Mouse (Mus musculus): ENCODE measurements around the gene Cit. TPM values are rescaled to one million over a fixed set of nuclear protein-coding genes. Genes with fewer than 3 reads are reported as not detected.

Gene Cit
- polyA plus RNA-seq, 1 experiment from 2014 or later: 48.9 TPM

GRCm38 (mm10) chr5:115858652-115859051, 13.6 kb downstream of the Cit start:
- no peaks in the 10 kb centered on the region for H3K9me3 ChIP-seq
- WGBS: 78% methylated on average over 6 of the region's 6 CpGs
- no peak overlapping the region for H3K27ac ChIP-seq
- no peaks in the 10 kb centered on the region for H3K27me3 ChIP-seq (ENCODE audit: poor library complexity, severe bottlenecking)
- H3K36me3 ChIP-seq (replicated peaks): peaks cover 94% of the 10 kb centered on the region
- no peak for DNase-seq (ENCODE audit: extremely low spot score, low spot score)
- H3K4me3 ChIP-seq: no peak overlapping the region
- H3K4me1 ChIP-seq: peaks cover 12% of the 10 kb centered on the region

- no peak for DNase-seq (ENCODE audit: extremely low spot score, low spot score)
- Histone ChIP-seq H3K4me1 (peaks cover 12% of the 10 kb centered on the region), H3K4me3 (no peak overlapping the region), H3K27ac (no peak overlapping the region), H3K36me3 (replicated peaks) (peaks cover 94% of the 10 kb centered on the region), H3K27me3 (ENCODE audit: poor library complexity, severe bottlenecking) (no peaks in the 10 kb centered on the region), H3K9me3 (no peaks in the 10 kb centered on the region)
- 90% methylated on average over 9 of the region's 9 CpGs for WGBS
These were observed 14.4 kb downstream of the Cit start for GRCm38 (mm10) chr5:115859461-115859860.

GRCm38 (mm10) chr5:115861991-115862390, 16.9 kb downstream of the Cit start:
- peaks cover 99% of the 10 kb centered on the region for H3K36me3 ChIP-seq (replicated peaks)
- no peaks in the 10 kb centered on the region for H3K9me3 ChIP-seq
- H3K4me1 ChIP-seq: peaks cover 12% of the 10 kb centered on the region
- WGBS: 92% methylated on average over 10 of the region's 10 CpGs
- no peak for DNase-seq (ENCODE audit: extremely low spot score, low spot score)
- no peaks in the 10 kb centered on the region for H3K27me3 ChIP-seq (ENCODE audit: poor library complexity, severe bottlenecking)
- H3K27ac ChIP-seq: no peak overlapping the region
- no peak overlapping the region for H3K4me3 ChIP-seq

- Histone ChIP-seq H3K27ac (no peak overlapping the region), H3K27me3 (ENCODE audit: poor library complexity, severe bottlenecking) (no peaks in the 10 kb centered on the region), H3K4me1 (peaks cover 12% of the 10 kb centered on the region), H3K36me3 (replicated peaks) (peaks cover 99% of the 10 kb centered on the region), H3K9me3 (no peaks in the 10 kb centered on the region), H3K4me3 (no peak overlapping the region)
- no peak for DNase-seq (ENCODE audit: extremely low spot score, low spot score)
- 95% methylated on average over 10 of the region's 10 CpGs for WGBS
These were observed 17.4 kb downstream of the Cit start for GRCm38 (mm10) chr5:115862439-115862838.

GRCm38 (mm10) chr5:115866296-115866695, 21.2 kb downstream of the Cit start:
- WGBS: 85% methylated on average over 11 of the region's 11 CpGs
- 0 out of 2 replicates have a peak, but pooled peaks cover 3% of the 10 kb centered on the region for H3K4me1 ChIP-seq
- no peaks in the 10 kb centered on the region for H3K9me3 ChIP-seq
- no peak overlapping the region for H3K27ac ChIP-seq
- DNase-seq (ENCODE audit: extremely low spot score, low spot score): no peak
- H3K4me3 ChIP-seq: no peak overlapping the region
- H3K27me3 ChIP-seq (ENCODE audit: poor library complexity, severe bottlenecking): no peaks in the 10 kb centered on the region
- H3K36me3 ChIP-seq (replicated peaks): peaks cover 91% of the 10 kb centered on the region

GRCm38 (mm10) chr5:115868540-115868939, 23.5 kb downstream of the Cit start:
- DNase-seq (ENCODE audit: extremely low spot score, low spot score): no peak
- 84% methylated on average over 12 of the region's 12 CpGs for WGBS

GRCm38 (mm10) chr5:115869198-115869597, 24.1 kb downstream of the Cit start:
- Histone ChIP-seq H3K36me3 (replicated peaks) (peaks cover 88% of the 10 kb centered on the region), H3K27me3 (ENCODE audit: poor library complexity, severe bottlenecking) (no peaks in the 10 kb centered on the region), H3K4me1 (0 out of 2 replicates have a peak, but pooled peaks cover 3% of the 10 kb centered on the region), H3K4me3 (no peak overlapping the region), H3K9me3 (no peaks in the 10 kb centered on the region), H3K27ac (no peak overlapping the region)
- WGBS: 86% methylated on average over 15 of the region's 15 CpGs
- DNase-seq (ENCODE audit: extremely low spot score, low spot score): no peak

More at GRCm38 (mm10) chr5:115868540-115868939, 23.5 kb downstream of the Cit start:
- H3K4me1 ChIP-seq: 0 out of 2 replicates have a peak, but pooled peaks cover 3% of the 10 kb centered on the region
- H3K27ac ChIP-seq: no peak overlapping the region
- no peaks in the 10 kb centered on the region for H3K9me3 ChIP-seq
- H3K36me3 ChIP-seq (replicated peaks): peaks cover 88% of the 10 kb centered on the region
- no peaks in the 10 kb centered on the region for H3K27me3 ChIP-seq (ENCODE audit: poor library complexity, severe bottlenecking)
- H3K4me3 ChIP-seq: no peak overlapping the region

GRCm38 (mm10) chr5:115871153-115871552, 26.1 kb downstream of the Cit start:
- Histone ChIP-seq H3K9me3 (no peaks in the 10 kb centered on the region), H3K27me3 (ENCODE audit: poor library complexity, severe bottlenecking) (no peaks in the 10 kb centered on the region), H3K4me3 (no peak overlapping the region), H3K27ac (no peak overlapping the region), H3K36me3 (replicated peaks) (peaks cover 88% of the 10 kb centered on the region), H3K4me1 (0 out of 2 replicates have a peak, but pooled peaks cover 3% of the 10 kb centered on the region)
- WGBS: 97% methylated on average over 10 of the region's 10 CpGs
- no peak for DNase-seq (ENCODE audit: extremely low spot score, low spot score)

- Histone ChIP-seq H3K27ac (no peak overlapping the region), H3K4me3 (no peak overlapping the region), H3K4me1 (0 out of 2 replicates have a peak, but pooled peaks cover 3% of the 10 kb centered on the region), H3K27me3 (ENCODE audit: poor library complexity, severe bottlenecking) (no peaks in the 10 kb centered on the region), H3K9me3 (no peaks in the 10 kb centered on the region), H3K36me3 (replicated peaks) (peaks cover 88% of the 10 kb centered on the region)
- DNase-seq (ENCODE audit: extremely low spot score, low spot score): no peak
- WGBS: 90% methylated on average over 11 of the region's 11 CpGs
These were observed 27.0 kb downstream of the Cit start for GRCm38 (mm10) chr5:115872106-115872505.

GRCm38 (mm10) chr5:115872956-115873355, 27.9 kb downstream of the Cit start:
- peaks cover 86% of the 10 kb centered on the region for H3K36me3 ChIP-seq (replicated peaks)
- 97% methylated on average over 4 of the region's 4 CpGs for WGBS
- no peaks in the 10 kb centered on the region for H3K9me3 ChIP-seq
- no peak overlapping the region for H3K27ac ChIP-seq
- no peak overlapping the region for H3K4me3 ChIP-seq
- DNase-seq (ENCODE audit: extremely low spot score, low spot score): no peak
- H3K4me1 ChIP-seq: 0 out of 2 replicates have a peak, but pooled peaks cover 3% of the 10 kb centered on the region
- no peaks in the 10 kb centered on the region for H3K27me3 ChIP-seq (ENCODE audit: poor library complexity, severe bottlenecking)

- Histone ChIP-seq H3K4me3 (no peak overlapping the region), H3K36me3 (replicated peaks) (peaks cover 89% of the 10 kb centered on the region), H3K9me3 (no peaks in the 10 kb centered on the region), H3K4me1 (no peaks in the 10 kb centered on the region), H3K27ac (no peak overlapping the region), H3K27me3 (ENCODE audit: poor library complexity, severe bottlenecking) (no peaks in the 10 kb centered on the region)
- 96% methylated on average over 6 of the region's 6 CpGs for WGBS
- no peak for DNase-seq (ENCODE audit: extremely low spot score, low spot score)
These were observed 32.3 kb downstream of the Cit start for GRCm38 (mm10) chr5:115877425-115877824.

- 88% methylated on average over 9 of the region's 9 CpGs for WGBS
These were observed 37.1 kb downstream of the Cit start for GRCm38 (mm10) chr5:115882165-115882564.

GRCm38 (mm10) chr5:115884429-115884828, 39.4 kb downstream of the Cit start:
- peaks cover 84% of the 10 kb centered on the region for H3K36me3 ChIP-seq (replicated peaks)
- H3K4me1 ChIP-seq: no peaks in the 10 kb centered on the region
- H3K9me3 ChIP-seq: peaks cover 3% of the 10 kb centered on the region; the same call in 1 of the 2 replicates
- H3K4me3 ChIP-seq: no peak overlapping the region
- H3K27me3 ChIP-seq (ENCODE audit: poor library complexity, severe bottlenecking): no peaks in the 10 kb centered on the region
- DNase-seq (ENCODE audit: extremely low spot score, low spot score): no peak
- H3K27ac ChIP-seq: no peak overlapping the region
- WGBS: 96% methylated on average over 9 of the region's 9 CpGs

More at GRCm38 (mm10) chr5:115882165-115882564, 37.1 kb downstream of the Cit start:
- H3K4me1 ChIP-seq: no peaks in the 10 kb centered on the region
- H3K27ac ChIP-seq: no peak overlapping the region
- H3K27me3 ChIP-seq (ENCODE audit: poor library complexity, severe bottlenecking): no peaks in the 10 kb centered on the region
- DNase-seq (ENCODE audit: extremely low spot score, low spot score): no peak
- no peak overlapping the region for H3K4me3 ChIP-seq
- peaks cover 81% of the 10 kb centered on the region for H3K36me3 ChIP-seq (replicated peaks)
- no peaks in the 10 kb centered on the region for H3K9me3 ChIP-seq

GRCm38 (mm10) chr5:115893772-115894171, 48.7 kb downstream of the Cit start:
- Histone ChIP-seq H3K4me3 (no peak overlapping the region), H3K4me1 (no peaks in the 10 kb centered on the region), H3K9me3 (no peaks in the 10 kb centered on the region), H3K27ac (no peak overlapping the region), H3K27me3 (ENCODE audit: poor library complexity, severe bottlenecking) (no peaks in the 10 kb centered on the region), H3K36me3 (replicated peaks) (peaks cover 82% of the 10 kb centered on the region)
- WGBS: 81% methylated on average over 5 of the region's 5 CpGs
- DNase-seq (ENCODE audit: extremely low spot score, low spot score): no peak

Data from forebrain, embryonic 10.5 days (tissue).